Mouse (Mus musculus): ENCODE data around the gene Iscu. TPM values are rescaled to one million over a fixed set of nuclear protein-coding genes. Genes with fewer than 3 reads are reported as not detected.
"Not testable (repeated sequence)": the region's sequence is repeated elsewhere in the genome, so short reads cannot be mapped to it uniquely, and the experiment has no call there.

Iscu gene
- polyA plus RNA-seq, 1 experiment from 2014 or later = 102 TPM

DNA sequence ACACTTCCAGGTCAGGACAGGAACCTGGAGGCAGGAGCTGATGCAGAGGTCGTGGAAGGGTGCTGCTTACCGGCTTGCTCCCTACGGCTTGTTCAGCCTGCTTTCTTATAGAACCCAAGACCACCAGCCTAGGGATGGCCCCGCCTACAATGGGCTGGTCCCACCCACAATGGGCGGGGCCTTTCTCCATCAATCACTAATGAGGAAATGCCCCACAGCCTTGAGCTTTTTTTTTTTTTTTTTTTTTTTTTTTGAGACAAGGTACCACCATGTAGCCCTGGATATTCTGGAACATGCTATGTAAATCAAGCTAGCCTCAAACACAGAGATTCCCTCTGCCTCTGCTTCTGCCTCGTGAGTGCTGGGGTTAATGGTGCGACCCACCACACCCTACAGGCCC is 9.3 kb downstream of the Iscu start:
- Histone ChIP-seq H3K4me1 (peaks cover 10% of the 10 kb centered on the region), H3K9me3 (no peaks in the 10 kb centered on the region), H3K36me3 (replicated peaks) (peaks cover 17% of the 10 kb centered on the region), H3K27ac (no peak overlapping the region), H3K4me3 (no peak overlapping the region), H3K27me3 (ENCODE audit: poor library complexity, severe bottlenecking) (peaks cover 17% of the 10 kb centered on the region)
- 81% methylated on average over 7 of the region's 7 CpGs for WGBS
- DNase-seq (ENCODE audit: extremely low spot score, low spot score) = no peak

GRCm38 (mm10) chr5:113782624-113783023 is 10.1 kb downstream of the Iscu start:
- Histone ChIP-seq H3K27ac (no peak overlapping the region), H3K4me1 (peaks cover 10% of the 10 kb centered on the region), H3K36me3 (replicated peaks) (peaks cover 10% of the 10 kb centered on the region), H3K9me3 (no peaks in the 10 kb centered on the region), H3K4me3 (no peak overlapping the region), H3K27me3 (ENCODE audit: poor library complexity, severe bottlenecking) (peaks cover 17% of the 10 kb centered on the region)
- no peak for DNase-seq (ENCODE audit: extremely low spot score, low spot score)
- WGBS = 82% methylated on average over 7 of the region's 7 CpGs

GRCm38 (mm10) chr5:113783581-113784001 is 11.0 kb downstream of the Iscu start:
- WGBS = 18% methylated on average over 12 of the region's 12 CpGs
- Histone ChIP-seq H3K9me3 (no peaks in the 10 kb centered on the region), H3K4me3 (peak overlapping the region; percentile 7), H3K4me1 (peaks cover 15% of the 10 kb centered on the region), H3K27me3 (ENCODE audit: poor library complexity, severe bottlenecking) (peaks cover 17% of the 10 kb centered on the region), H3K36me3 (replicated peaks) (peaks cover 3% of the 10 kb centered on the region), H3K27ac (peak overlapping the region; percentile 69)
- no peak for DNase-seq (ENCODE audit: extremely low spot score, low spot score)

DNA sequence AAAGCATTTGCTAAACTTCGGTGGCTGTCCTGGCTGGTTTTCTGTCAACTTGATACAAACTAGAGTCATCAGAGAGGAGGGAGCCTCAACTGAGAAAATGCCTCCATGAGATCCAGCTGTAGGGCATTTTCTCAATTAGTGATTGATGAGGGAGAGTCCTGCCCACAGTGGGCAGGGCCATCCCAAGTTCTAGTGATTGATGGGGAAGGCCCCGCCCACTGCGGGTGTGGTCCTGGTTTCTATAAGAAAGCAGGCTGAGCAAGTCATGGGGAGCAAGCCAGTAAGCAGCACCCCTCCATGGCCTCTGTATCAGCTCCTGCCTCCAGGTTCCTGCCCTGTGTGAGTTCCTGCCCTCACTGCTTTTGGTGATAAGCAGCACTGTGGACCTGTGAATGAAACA is 11.6 kb downstream of the Iscu start:
- not testable (repeated sequence) for H3K9me3 ChIP-seq; H3K36me3 ChIP-seq (replicated peaks); DNase-seq (ENCODE audit: extremely low spot score, low spot score)
- peaks cover 17% of the 10 kb centered on the region for H3K27me3 ChIP-seq (ENCODE audit: poor library complexity, severe bottlenecking)
- peak overlapping the region; percentile 69; the same call in 1 of the 2 replicates for H3K27ac ChIP-seq
- H3K4me3 ChIP-seq = peak overlapping the region; percentile 7; the same call in 1 of the 2 replicates
- 37% methylated on average over 3 of the region's 3 CpGs for WGBS
- H3K4me1 ChIP-seq = peaks cover 20% of the 10 kb centered on the region

GRCm38 (mm10) chr5:113786985-113787384 is 14.4 kb downstream of the Iscu start:
- Histone ChIP-seq H3K4me3 (no peak overlapping the region), H3K36me3 (replicated peaks) (no peaks in the 10 kb centered on the region), H3K27ac (no peak overlapping the region), H3K4me1 (peaks cover 27% of the 10 kb centered on the region), H3K27me3 (ENCODE audit: poor library complexity, severe bottlenecking) (peaks cover 17% of the 10 kb centered on the region), H3K9me3 (no peaks in the 10 kb centered on the region)
- WGBS = 82% methylated on average over 5 of the region's 5 CpGs
- no peak for DNase-seq (ENCODE audit: extremely low spot score, low spot score)

DNA sequence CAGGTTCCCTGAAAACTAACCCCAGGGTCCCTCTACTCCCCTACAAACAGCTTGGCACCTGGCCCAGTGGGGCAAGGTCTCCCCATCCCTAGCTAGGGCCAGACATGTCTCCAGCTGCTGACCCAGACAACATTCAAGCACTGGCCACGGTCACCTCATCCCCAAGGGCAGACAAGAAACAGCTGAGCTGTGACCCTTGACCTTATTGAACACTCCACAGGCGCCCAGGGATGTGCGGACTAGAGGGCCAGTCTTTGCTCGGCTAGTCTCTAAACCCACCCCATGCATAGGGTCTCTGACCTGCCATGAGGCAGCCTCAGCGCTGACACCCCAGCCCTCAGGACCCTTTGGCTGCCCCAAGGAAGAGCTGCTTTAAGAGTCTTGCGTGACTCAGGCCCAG is 16.1 kb downstream of the Iscu start:
- 49% methylated on average over 6 of the region's 6 CpGs for WGBS
- peak overlapping the region; percentile 54; the same call in 1 of the 2 replicates for H3K27ac ChIP-seq
- H3K4me1 ChIP-seq = peaks cover 25% of the 10 kb centered on the region

GRCm38 (mm10) chr5:113789075-113789788 is 16.7 kb downstream of the Iscu start:
- Histone ChIP-seq H3K27ac (peak overlapping the region; percentile 54), H3K36me3 (replicated peaks) (no peaks in the 10 kb centered on the region), H3K9me3 (no peaks in the 10 kb centered on the region), H3K4me3 (no peak overlapping the region), H3K27me3 (ENCODE audit: poor library complexity, severe bottlenecking) (peaks cover 3% of the 10 kb centered on the region; the same call in 1 of the 2 replicates), H3K4me1 (peaks cover 26% of the 10 kb centered on the region)
- DNase-seq (ENCODE audit: extremely low spot score, low spot score) = no peak
- 56% methylated on average over 7 of the region's 7 CpGs for WGBS

More for the DNA sequence above, 16.1 kb downstream of the Iscu start:
- Histone ChIP-seq H3K36me3 (replicated peaks) (no peaks in the 10 kb centered on the region), H3K9me3 (no peaks in the 10 kb centered on the region), H3K27me3 (ENCODE audit: poor library complexity, severe bottlenecking) (peaks cover 7% of the 10 kb centered on the region; the same call in 1 of the 2 replicates), H3K4me3 (no peak overlapping the region)
- DNase-seq (ENCODE audit: extremely low spot score, low spot score) = no peak

- no peak overlapping the region for H3K4me3 ChIP-seq
- H3K36me3 ChIP-seq (replicated peaks) = peaks cover 2% of the 10 kb centered on the region; the same call in 1 of the 2 replicates
- peaks cover 36% of the 10 kb centered on the region for H3K4me1 ChIP-seq
- no peak overlapping the region for H3K27ac ChIP-seq
- 84% methylated on average over 11 of the region's 11 CpGs for WGBS
- no peaks in the 10 kb centered on the region for H3K9me3 ChIP-seq
- H3K27me3 ChIP-seq (ENCODE audit: poor library complexity, severe bottlenecking) = peaks cover 12% of the 10 kb centered on the region
- no peak for DNase-seq (ENCODE audit: extremely low spot score, low spot score)
Observed at GRCm38 (mm10) chr5:113790453-113791196, 18.1 kb downstream of the Iscu start.

DNA sequence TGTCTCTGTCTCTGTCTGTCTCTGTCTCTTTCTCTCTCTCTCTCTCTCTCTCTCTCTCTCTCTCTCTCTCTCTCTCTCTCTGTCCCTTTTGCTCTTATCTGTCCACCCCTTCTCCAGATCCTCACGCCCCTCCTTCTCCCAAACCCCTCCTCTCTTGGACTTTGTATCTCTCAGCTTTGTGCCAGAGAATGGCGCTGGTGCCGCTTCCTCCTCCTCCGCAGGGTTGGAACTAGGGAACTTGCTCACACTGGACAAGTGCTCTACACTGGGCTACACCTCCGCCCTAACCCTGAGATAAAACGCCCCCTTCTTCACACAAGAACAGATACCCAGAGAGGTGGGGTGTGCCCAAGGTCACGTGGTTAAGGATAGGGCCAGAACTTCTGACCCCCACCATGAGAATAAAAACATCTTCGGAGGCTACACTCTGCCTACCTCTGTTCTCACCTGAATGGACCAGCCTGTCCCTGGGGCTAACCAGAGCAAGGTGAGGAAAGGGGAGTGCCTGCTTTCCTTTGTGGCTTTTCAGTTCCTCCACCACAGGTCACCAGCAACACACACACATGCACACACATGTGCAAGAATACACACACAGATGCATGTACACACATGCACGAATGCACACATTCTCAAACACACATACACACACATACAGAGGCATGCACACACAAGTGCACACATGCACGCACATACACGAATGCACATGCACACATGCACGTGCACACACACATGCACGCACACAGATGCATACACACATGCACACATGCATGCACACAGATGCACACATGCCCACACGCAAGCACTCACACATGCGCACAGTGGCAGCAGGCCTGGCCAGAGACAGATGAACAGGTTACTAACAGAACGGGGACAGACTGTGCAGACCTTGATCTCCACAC is 18.9 kb downstream of the Iscu start:
- 87% methylated on average over 16 of the region's 16 CpGs for WGBS
- H3K27me3 ChIP-seq (ENCODE audit: poor library complexity, severe bottlenecking) = peaks cover 20% of the 10 kb centered on the region
- H3K4me1 ChIP-seq = peaks cover 44% of the 10 kb centered on the region
- H3K27ac ChIP-seq = no peak overlapping the region
- H3K9me3 ChIP-seq = no peaks in the 10 kb centered on the region
- no peak overlapping the region for H3K4me3 ChIP-seq
- no peak for DNase-seq (ENCODE audit: extremely low spot score, low spot score)
- peaks cover 2% of the 10 kb centered on the region; the same call in 1 of the 2 replicates for H3K36me3 ChIP-seq (replicated peaks)

DNA sequence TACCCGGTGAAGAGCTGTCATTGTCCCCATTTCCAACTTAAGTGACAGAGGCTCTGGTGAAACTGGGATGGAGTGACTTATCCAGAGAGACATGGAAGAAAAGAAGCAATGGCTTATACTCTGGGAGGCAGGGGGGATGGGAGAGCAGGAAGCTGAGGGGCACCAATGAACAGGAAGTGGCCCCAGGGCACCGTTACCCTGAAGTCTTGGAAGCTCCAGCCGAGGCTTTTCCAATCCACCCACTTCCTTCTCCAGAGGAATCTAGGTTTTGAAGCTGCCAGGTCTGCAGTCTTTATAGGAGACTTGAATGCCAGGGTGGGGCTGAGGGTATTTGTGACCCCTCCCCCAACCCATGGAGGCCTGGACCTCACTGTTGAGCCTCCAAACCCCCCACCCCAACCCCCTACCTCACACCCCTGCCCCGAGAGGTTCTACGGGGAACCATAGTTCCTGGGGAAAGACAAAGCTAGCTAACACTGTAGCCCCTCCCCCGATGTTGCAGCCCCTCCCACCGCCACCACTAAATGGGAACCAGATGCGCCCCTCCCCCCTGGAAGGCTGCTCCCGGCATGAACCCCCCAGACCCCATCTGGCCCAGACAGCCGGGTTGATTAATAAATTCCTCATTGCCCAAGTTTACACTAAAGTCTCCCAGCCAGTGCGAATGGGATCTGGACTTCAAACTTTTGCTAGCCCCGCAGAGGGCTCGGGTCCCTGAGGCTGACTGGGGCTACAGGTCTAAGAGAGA is 24.0 kb downstream of the Iscu start:
- H3K27me3 ChIP-seq (ENCODE audit: poor library complexity, severe bottlenecking) = peaks cover 60% of the 10 kb centered on the region
- peak overlapping the region; percentile 78 for H3K27ac ChIP-seq
- no peaks in the 10 kb centered on the region for H3K9me3 ChIP-seq
- peaks cover 2% of the 10 kb centered on the region; the same call in 1 of the 2 replicates for H3K36me3 ChIP-seq (replicated peaks)
- peaks cover 70% of the 10 kb centered on the region for H3K4me1 ChIP-seq
- DNase-seq (ENCODE audit: extremely low spot score, low spot score) = peak; percentile 70
- WGBS = 6% methylated on average over 13 of the region's 13 CpGs
- peak overlapping the region; percentile 36 for H3K4me3 ChIP-seq

- Histone ChIP-seq H3K36me3 (replicated peaks) (peaks cover 2% of the 10 kb centered on the region; the same call in 1 of the 2 replicates), H3K9me3 (no peaks in the 10 kb centered on the region), H3K27ac (peak overlapping the region; percentile 78), H3K4me1 (peaks cover 68% of the 10 kb centered on the region), H3K4me3 (peak overlapping the region; percentile 36), H3K27me3 (ENCODE audit: poor library complexity, severe bottlenecking) (peaks cover 60% of the 10 kb centered on the region)
- WGBS = 12% methylated on average over 19 of the region's 19 CpGs
- no peak for DNase-seq (ENCODE audit: extremely low spot score, low spot score)
Observed at GRCm38 (mm10) chr5:113797149-113797882, 24.8 kb downstream of the Iscu start.

All from forebrain, embryonic 10.5 days (tissue).